Mouse (Mus musculus): Measurements from ENCODE around the gene L3mbtl3.

- no peak for TF ChIP-seq POLR2A (IDR thresholded peaks at IDR 0.05; ENCODE audit: borderline replicate concordance, low read depth, low read length)
- TF ChIP-seq CTCF (IDR thresholded peaks at IDR 0.05; ENCODE audit: low read depth, low read length): no peak
Measured at GRCm38 (mm10) chr10:26303485-26303884, 72.3 kb downstream of the L3mbtl3 start.
